Mouse (Mus musculus) MEL (cell line): Measurements from ENCODE around the gene Scamp1. TPM values are rescaled to one million over a fixed set of nuclear protein-coding genes. Genes with fewer than 3 reads are reported as not detected.

Experiments
- DNase-seq: peaks from one replicate; pipeline ENCODE4 v3.0.0; 2011; ENCODE audit warnings: low read depth, low spot score
- H3K27ac ChIP-seq: 2 replicates; pipeline ENCODE4 v1.5.1; 2012; ENCODE audit warnings: low read depth, mild to moderate bottlenecking, control low read depth, low read length, moderate library complexity; ENCODE audit not compliant: control insufficient read depth
- H3K27me3 ChIP-seq, 2 experiments: fragments of 150-350 bp in 1 of 2; sonication (generic) in 1 of 2; 2 replicates each; pipeline ENCODE4 v1.6.1; 2012; ENCODE audit warnings: low read length in 2 of 2, mild to moderate bottlenecking in 2 of 2, improper control_type of control experiment in 1 of 2, moderate library complexity in 1 of 2; ENCODE audit not compliant: insufficient read depth in 2 of 2, control insufficient read depth in 1 of 2
- H3K36me3 ChIP-seq, 2 experiments: 2 replicates each; pipeline ENCODE4 v1.6.1; 2012 to 2014; ENCODE audit warnings: low read length in 2 of 2, improper control_type of control experiment in 1 of 2, inconsistent platforms in 1 of 2, mild to moderate bottlenecking in 1 of 2; ENCODE audit not compliant: insufficient read depth in 2 of 2, control insufficient read depth in 1 of 2
- H3K4me1 ChIP-seq, 2 experiments: fragments of 150-350 bp in 1 of 2; sonication (generic) in 1 of 2; 2 replicates each; pipeline ENCODE4 v1.6.1; 2012; ENCODE audit warnings: low read length in 2 of 2, improper control_type of control experiment in 1 of 2, mild to moderate bottlenecking in 1 of 2; ENCODE audit not compliant: insufficient read depth in 2 of 2, control insufficient read depth in 1 of 2
- H3K4me3 ChIP-seq, 2 experiments: fragments of 150-350 bp in 1 of 2; sonication (generic) in 1 of 2; 2 replicates each; pipeline ENCODE4 v1.5.1; 2012; ENCODE audit warnings: low read depth in 2 of 2, low read length in 2 of 2, mild to moderate bottlenecking in 2 of 2, moderate library complexity in 2 of 2, control low read depth in 1 of 2, improper control_type of control experiment in 1 of 2; ENCODE audit not compliant: control insufficient read depth in 1 of 2, insufficient read depth in 1 of 2
- H3K79me2 ChIP-seq: 2 replicates; pipeline ENCODE4 v1.6.1; 2012; ENCODE audit warnings: mild to moderate bottlenecking, low read length, moderate library complexity; ENCODE audit not compliant: control insufficient read depth, poor library complexity, insufficient read depth
- H3K9ac ChIP-seq: 2 replicates; pipeline ENCODE4 v1.6.1; 2012; ENCODE audit warnings: low read depth, mild to moderate bottlenecking, control low read depth, low read length, moderate library complexity; ENCODE audit not compliant: control insufficient read depth, poor library complexity, severe bottlenecking
- H3K9me3 ChIP-seq: fragments of 150-350 bp; sonication (generic); replicated peaks from 2 replicates; pipeline ENCODE4 v1.6.1; 2012; ENCODE audit warnings: mild to moderate bottlenecking, low read length, improper control_type of control experiment, moderate library complexity; ENCODE audit not compliant: insufficient read depth
- CTCF ChIP-seq, 3 experiments: IDR thresholded peaks in 2 of 3; conservative IDR thresholded peaks in 1 of 3; 2 replicates each; pipeline ENCODE4 v1.5.1; 2011 to 2012; ENCODE audit warnings: low read length in 3 of 3, low read depth in 2 of 3, mild to moderate bottlenecking in 2 of 3, improper control_type of control experiment in 1 of 3, inconsistent platforms in 1 of 3, mixed read lengths in 1 of 3, moderate library complexity in 1 of 3; ENCODE audit not compliant: control insufficient read depth in 1 of 3, insufficient read depth in 1 of 3, poor library complexity in 1 of 3, severe bottlenecking in 1 of 3
- ELF1 ChIP-seq: IDR thresholded peaks from 2 replicates; pipeline ENCODE4 v1.6.1; 2014; ENCODE audit warnings: low read depth, mild to moderate bottlenecking, inconsistent platforms, low read length, improper control_type of control experiment, moderate library complexity
- EP300 ChIP-seq, 2 experiments: IDR thresholded peaks; 2 replicates each; pipeline ENCODE4 v1.6.1; 2011; ENCODE audit warnings: improper control_type of control experiment in 2 of 2, low read length in 2 of 2, low read depth in 1 of 2, mild to moderate bottlenecking in 1 of 2
- MAFK ChIP-seq: IDR thresholded peaks from 2 replicates; pipeline ENCODE4 v1.6.1; 2011; ENCODE audit warnings: low read depth, mild to moderate bottlenecking, low read length, improper control_type of control experiment, borderline replicate concordance
- MAZ ChIP-seq: IDR thresholded peaks from 2 replicates; pipeline ENCODE4 v1.6.1; 2012; ENCODE audit warnings: low read depth, mild to moderate bottlenecking, inconsistent platforms, low read length, improper control_type of control experiment
- MEF2A ChIP-seq: IDR thresholded peaks from 2 replicates; pipeline ENCODE4 v1.6.1; 2014; ENCODE audit warnings: low read depth, mild to moderate bottlenecking, inconsistent platforms, low read length, improper control_type of control experiment; ENCODE audit not compliant: poor library complexity, insufficient replicate concordance, severe bottlenecking; ENCODE audit errors: extremely low read depth
- MXI1 ChIP-seq: IDR thresholded peaks from 2 replicates; pipeline ENCODE4 v1.6.1; 2011; ENCODE audit warnings: mild to moderate bottlenecking, low read depth, low read length, improper control_type of control experiment
- NELFE ChIP-seq: IDR thresholded peaks from 2 replicates; pipeline ENCODE4 v1.6.1; 2011; ENCODE audit warnings: low read depth, low read length, improper control_type of control experiment
- POLR2AphosphoS2 ChIP-seq: IDR thresholded peaks from 2 replicates; pipeline ENCODE4 v1.6.1; 2011; ENCODE audit warnings: low read length, improper control_type of control experiment
- POLR2AphosphoS5 ChIP-seq: IDR thresholded peaks from 2 replicates; pipeline ENCODE4 v1.6.1; 2012; ENCODE audit warnings: low read depth, borderline replicate concordance, mild to moderate bottlenecking, inconsistent platforms, low read length, moderate library complexity, mixed read lengths
- RCOR1 ChIP-seq: IDR thresholded peaks from 2 replicates; pipeline ENCODE4 v1.6.1; 2012; ENCODE audit warnings: low read depth, mild to moderate bottlenecking, inconsistent platforms, low read length, improper control_type of control experiment
- SMC3 ChIP-seq: IDR thresholded peaks from 2 replicates; pipeline ENCODE4 v1.6.1; 2011; ENCODE audit warnings: low read depth, low read length, improper control_type of control experiment
- TAL1 ChIP-seq: IDR thresholded peaks from 2 replicates; pipeline ENCODE4 v1.6.1; 2012; ENCODE audit warnings: mild to moderate bottlenecking, inconsistent platforms, low read length, moderate library complexity, mixed read lengths
- TBP ChIP-seq: IDR thresholded peaks from 2 replicates; pipeline ENCODE4 v1.8.0; 2011; ENCODE audit warnings: low read depth, low read length, improper control_type of control experiment
- TCF12 ChIP-seq: IDR thresholded peaks from 2 replicates; pipeline ENCODE4 v1.6.1; 2014; ENCODE audit warnings: low read depth, mild to moderate bottlenecking, inconsistent platforms, low read length, improper control_type of control experiment, moderate library complexity
- UBTF ChIP-seq: IDR thresholded peaks from 2 replicates; pipeline ENCODE4 v1.6.1; 2012; ENCODE audit warnings: low read depth, mild to moderate bottlenecking, inconsistent platforms, low read length, improper control_type of control experiment, moderate library complexity, borderline replicate concordance; ENCODE audit not compliant: insufficient read depth
- USF1 ChIP-seq: IDR thresholded peaks from 2 replicates; pipeline ENCODE4 v1.6.1; 2014; ENCODE audit warnings: low read depth, mild to moderate bottlenecking, inconsistent platforms, low read length, improper control_type of control experiment, moderate library complexity
- USF2 ChIP-seq, 2 experiments: IDR thresholded peaks; 2 replicates each; pipeline ENCODE4 v1.6.1; 2011 to 2012; ENCODE audit warnings: improper control_type of control experiment in 2 of 2, low read length in 2 of 2, borderline replicate concordance in 1 of 2, inconsistent platforms in 1 of 2, low read depth in 1 of 2, mild to moderate bottlenecking in 1 of 2; ENCODE audit not compliant: insufficient read depth in 1 of 2
- ZNF384 ChIP-seq: IDR thresholded peaks from 2 replicates; pipeline ENCODE4 v1.6.1; 2012; ENCODE audit warnings: low read depth, mild to moderate bottlenecking, inconsistent platforms, low read length, improper control_type of control experiment
- polyA plus RNA-seq, 2 experiments: library from polyadenylated mRNA; stranded (reverse) in 1 of 2; unstranded in 1 of 2; fragments of >175 nt in 1 of 2; fragments of >200 nt in 1 of 2; gene quantifications; 2 replicates each; pipeline versions ENCODE4 v1.2.1 to v1.2.4; 2012; ENCODE audit warnings: low replicate concordance in 2 of 2, low read depth in 1 of 2; ENCODE audit not compliant: insufficient read length in 2 of 2, insufficient read depth in 1 of 2, missing spikeins in 1 of 2
- total RNA-seq: library from RNA; depleted of rRNA; stranded (reverse); fragments of 300-350 nt; gene quantifications from 2 replicates; pipeline ENCODE4 v1.2.3, GENCODE M21; 2012

Scamp1 gene
- total and polyA plus RNA-seq, 3 experiments: 0.03 TPM; not detected in 2

DNA sequence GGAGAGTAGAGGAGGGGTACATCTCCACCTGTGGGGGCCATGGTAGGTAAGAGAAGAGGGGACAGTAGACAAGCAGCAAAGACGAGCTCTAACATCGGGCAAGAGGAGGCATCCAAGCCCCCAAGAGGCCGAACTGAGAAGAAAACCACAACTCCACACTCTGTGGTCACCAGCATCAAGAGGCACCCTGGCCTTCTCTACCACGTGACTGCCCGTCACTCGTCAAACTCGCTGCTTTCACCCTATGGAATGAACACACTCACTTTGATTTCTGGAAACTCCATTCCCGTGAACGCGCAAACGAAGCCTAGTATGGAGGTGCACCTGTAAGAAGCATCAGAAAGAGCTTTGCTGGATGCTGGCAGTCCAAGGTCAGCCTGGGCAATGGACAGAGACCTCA lies 10.7 kb upstream of the Scamp1 start:
- no peaks in the 10 kb centered on the region for H3K36me3 ChIP-seq
- no peak overlapping the region for H3K9ac ChIP-seq
- H3K27me3 ChIP-seq: no peaks in the 10 kb centered on the region; a peak in 1 of 4 replicates
- H3K4me1 ChIP-seq: no peaks in the 10 kb centered on the region
- H3K4me3 ChIP-seq: no peak overlapping the region
- no peaks in the 10 kb centered on the region for H3K79me2 ChIP-seq
- no peak for TF ChIP-seq MAFK
- no peak for TF ChIP-seq RCOR1
- no peak for TF ChIP-seq MXI1
- TF ChIP-seq USF1: no peak
- no peak for TF ChIP-seq TAL1
- no peak for TF ChIP-seq MAZ
- TF ChIP-seq CTCF (IDR thresholded peaks at IDR 0.05 in 2 of 3, conservative IDR thresholded peaks at IDR 0.05 in 1 of 3; ENCODE audit: control insufficient read depth in 1 of 3, insufficient read depth in 1 of 3, low read depth in 2 of 3, low read length in 3 of 3, poor library complexity in 1 of 3, severe bottlenecking in 1 of 3): no peak
- TF ChIP-seq ELF1: no peak
- TF ChIP-seq USF2 (IDR thresholded peaks at IDR 0.05; ENCODE audit: borderline replicate concordance in 1 of 2, insufficient read depth in 1 of 2, low read depth in 1 of 2, low read length in 2 of 2): no peak
- no peak for TF ChIP-seq NELFE
- no peak for DNase-seq
- no peak overlapping the region for H3K27ac ChIP-seq
- no peaks in the 10 kb centered on the region for H3K9me3 ChIP-seq

DNA sequence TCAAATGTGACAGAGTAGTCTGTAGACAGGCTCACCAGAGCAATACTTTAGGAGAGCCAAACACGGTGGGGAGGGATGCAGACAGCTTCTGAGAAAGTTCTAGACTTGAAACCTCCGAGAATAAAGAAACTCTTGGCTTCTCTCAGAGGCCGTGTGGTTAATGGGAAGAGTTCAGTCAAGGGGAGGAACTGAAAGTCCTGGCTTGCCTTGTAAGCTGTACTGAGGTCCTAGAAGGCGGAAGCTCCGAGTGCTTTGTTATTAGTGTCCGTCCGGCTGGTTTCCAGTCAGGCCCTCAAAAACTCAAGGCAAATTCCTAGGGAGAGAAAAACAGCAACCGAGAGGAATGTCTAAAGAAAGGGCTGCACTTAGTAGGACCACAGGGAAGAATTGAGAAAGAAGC lies 10.3 kb upstream of the Scamp1 start:
- TF ChIP-seq EP300 (IDR thresholded peaks at IDR 0.05; ENCODE audit: low read depth in 1 of 2, low read length in 2 of 2) (no peak), MEF2A (no peak), TBP (no peak), SMC3 (no peak), UBTF (no peak), MAZ (no peak), MXI1 (no peak), ZNF384 (no peak), POLR2AphosphoS5 (no peak), USF2 (IDR thresholded peaks at IDR 0.05; ENCODE audit: borderline replicate concordance in 1 of 2, insufficient read depth in 1 of 2, low read depth in 1 of 2, low read length in 2 of 2) (no peak), TCF12 (no peak), POLR2AphosphoS2 (no peak)
- H3K4me1 ChIP-seq: no peaks in the 10 kb centered on the region
- no peak for DNase-seq
- no peak overlapping the region for H3K9ac ChIP-seq
- H3K27me3 ChIP-seq: no peaks in the 10 kb centered on the region; a peak in 1 of 4 replicates
- no peaks in the 10 kb centered on the region for H3K36me3 ChIP-seq
- H3K4me3 ChIP-seq: no peak overlapping the region
- H3K27ac ChIP-seq: no peak overlapping the region
- H3K9me3 ChIP-seq: no peaks in the 10 kb centered on the region
- no peaks in the 10 kb centered on the region for H3K79me2 ChIP-seq
